Mouse (Mus musculus) cortical plate, adult 2 months (tissue): ENCODE results near the gene Bax.

ENCODE experiments used
- CTCF ChIP-seq: fragments of 200-500 bp; IDR thresholded peaks from 2 replicates; pipeline ENCODE4 v1.5.1; 2011; ENCODE audit warnings: mild to moderate bottlenecking, control low read depth, low read length; ENCODE audit not compliant: insufficient read depth; ENCODE audit errors: extremely low read depth
- POLR2A ChIP-seq: fragments of 200-500 bp; IDR thresholded peaks from 2 replicates; pipeline ENCODE4 v1.6.1; 2011; ENCODE audit warnings: mild to moderate bottlenecking, low read length, control low read depth; ENCODE audit not compliant: insufficient read depth; ENCODE audit errors: extremely low read depth

- TF ChIP-seq CTCF = no peak
- no peak for TF ChIP-seq POLR2A
Measured at GRCm38 (mm10) chr7:45446589-45446988, 20.1 kb downstream of the Bax start.
